Mouse (Mus musculus) thymus, adult 18-20 months (tissue): ENCODE measurements around the gene C130050O18Rik.
A peak's percentile ranks its signal among the peaks of the same experiment; 100 is the strongest.
"Not testable (repeated sequence)": the region's sequence is repeated elsewhere in the genome, so short reads cannot be mapped to it uniquely, and the experiment has no call there.

Source experiments
- DNase-seq, 2 experiments: peaks; one replicate each; pipeline ENCODE4 v3.0.0; 2022; ENCODE audit warnings: mixed read lengths in 2 of 2

Gene C130050O18Rik

DNA sequence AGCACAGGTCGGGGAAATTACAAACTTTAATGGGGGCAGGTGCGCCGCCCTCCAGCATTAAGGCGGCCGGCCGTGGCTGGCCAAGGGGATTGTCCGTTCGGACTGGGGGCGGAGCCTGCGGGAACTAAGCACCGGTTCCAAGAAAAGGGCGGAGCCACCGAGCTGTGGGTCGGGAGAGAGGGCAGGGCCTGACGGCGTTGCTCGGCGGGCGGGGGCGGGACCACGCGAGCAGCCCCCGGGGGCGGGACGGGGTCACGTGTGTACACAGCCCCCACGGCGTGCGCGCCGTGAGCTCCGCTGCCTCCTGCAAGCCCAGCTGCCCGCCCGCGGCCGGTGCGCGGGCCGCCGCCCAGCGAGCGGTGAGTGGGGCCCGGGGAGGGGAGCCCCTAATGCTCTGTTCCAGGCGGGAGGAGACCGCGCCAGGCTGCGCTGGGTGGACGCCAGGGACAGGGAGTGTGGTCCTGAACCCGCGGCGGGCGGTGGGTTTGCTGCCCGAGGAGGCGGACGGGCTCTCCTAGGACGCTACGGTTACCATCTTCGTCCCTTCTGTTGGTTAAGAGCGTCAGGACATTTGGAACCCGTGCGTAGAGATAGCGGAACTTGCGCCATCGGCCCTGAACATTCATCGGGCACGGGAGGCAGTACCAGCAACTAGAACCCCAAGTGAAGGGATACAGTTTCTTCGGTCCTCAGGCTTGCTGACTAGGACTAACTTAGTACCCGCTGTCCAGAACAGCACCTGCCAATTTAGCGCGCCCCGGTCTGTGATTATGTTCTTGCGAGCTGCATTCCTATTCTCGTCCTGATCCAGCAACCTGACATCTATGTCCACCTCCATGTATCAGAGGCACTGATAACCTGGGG is 24.5 kb upstream of the C130050O18Rik start:
- peak; percentile 76 to 81 for DNase-seq

DNA sequence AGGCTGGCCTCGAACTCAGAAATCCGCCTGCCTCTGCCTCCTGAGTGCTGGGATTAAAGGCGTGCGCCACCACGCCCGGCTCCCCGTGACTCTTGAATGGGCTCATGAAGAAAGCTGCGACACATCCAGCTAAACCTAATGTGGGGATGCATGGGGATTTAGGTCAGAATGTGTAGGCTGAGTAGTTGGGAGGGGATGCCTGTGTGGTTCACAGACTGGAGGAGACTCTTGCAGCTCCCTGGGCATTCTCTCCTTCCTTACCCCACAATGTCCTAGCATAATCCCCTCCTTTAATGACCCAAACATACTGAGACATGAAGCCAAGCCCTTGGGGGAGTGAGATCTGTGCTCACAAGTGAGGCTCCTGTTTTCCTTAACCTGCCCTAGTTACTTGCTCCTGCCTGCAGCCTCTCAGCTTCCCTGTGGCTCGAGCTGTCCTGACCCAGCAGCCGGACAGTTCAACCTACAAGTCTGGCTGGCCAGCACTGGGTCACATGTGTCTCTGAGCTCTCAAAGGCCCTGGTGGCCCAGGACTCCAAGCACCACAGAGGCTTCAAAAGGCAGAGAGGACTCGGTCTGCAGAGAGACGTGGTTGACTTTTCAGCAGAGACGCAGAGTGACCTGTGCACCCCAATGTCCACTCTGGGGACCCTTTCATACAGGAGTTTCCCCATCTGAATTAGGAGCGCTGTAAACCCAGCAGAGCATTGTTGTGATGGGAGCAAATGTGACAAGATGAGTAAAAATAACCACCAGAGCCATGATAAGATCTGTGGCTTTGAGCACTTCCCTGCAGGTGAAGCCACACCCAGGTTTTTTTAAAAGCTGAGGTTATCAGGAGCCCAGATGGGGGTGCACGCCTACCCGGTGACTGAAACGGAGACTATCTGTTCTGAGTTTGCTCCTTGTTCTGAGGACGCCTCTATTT is 23.2 kb upstream of the C130050O18Rik start:
- peak; percentile 58 to 78 for DNase-seq

DNA sequence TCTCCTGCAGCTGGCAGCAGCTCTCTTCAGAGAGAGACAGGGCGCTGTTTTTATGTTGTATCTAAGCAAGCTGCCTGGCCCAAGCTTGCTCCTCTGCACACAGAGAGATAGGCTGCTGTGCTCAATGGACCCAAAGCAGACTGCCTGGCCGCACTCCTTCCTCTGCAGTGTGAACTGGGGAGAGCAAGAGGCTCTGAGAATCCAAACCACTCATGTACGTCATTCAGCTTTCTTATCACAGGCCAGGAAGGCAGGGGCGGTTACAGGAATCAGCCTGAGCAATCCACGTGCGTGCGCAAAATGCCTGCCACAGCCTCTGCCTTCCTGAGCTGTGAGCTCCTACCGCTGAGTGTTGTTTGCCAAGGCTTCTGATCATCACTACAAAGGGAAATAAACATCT is 22.3 kb upstream of the C130050O18Rik start:
- peak; percentile 38 to 72 for DNase-seq

GRCm38 (mm10) chr5:139383234-139383633 is 21.8 kb upstream of the C130050O18Rik start:
- peak in 1 of 2 experiments; percentile 32 for DNase-seq

DNA sequence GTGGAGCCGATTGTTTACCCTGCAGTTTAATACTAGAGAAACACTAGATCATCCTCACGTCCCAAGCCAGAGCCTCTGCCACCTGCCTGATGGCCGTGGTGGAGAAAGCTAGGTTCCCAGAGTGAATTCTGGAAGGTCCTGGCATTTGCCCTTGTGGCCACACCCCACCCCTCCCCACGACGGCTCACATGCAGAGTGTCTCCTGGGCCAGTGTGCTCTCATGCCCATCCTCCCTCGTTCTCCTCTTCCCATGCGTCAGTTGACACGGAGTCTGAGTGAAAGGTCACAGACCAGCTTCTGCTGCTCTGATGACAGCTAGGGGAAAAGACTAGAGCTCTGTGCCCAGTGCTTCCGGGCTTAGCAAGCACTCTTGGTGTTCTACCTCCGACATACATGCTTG is 20.5 kb upstream of the C130050O18Rik start:
- DNase-seq: peak in 1 of 2 experiments; percentile 29

DNA sequence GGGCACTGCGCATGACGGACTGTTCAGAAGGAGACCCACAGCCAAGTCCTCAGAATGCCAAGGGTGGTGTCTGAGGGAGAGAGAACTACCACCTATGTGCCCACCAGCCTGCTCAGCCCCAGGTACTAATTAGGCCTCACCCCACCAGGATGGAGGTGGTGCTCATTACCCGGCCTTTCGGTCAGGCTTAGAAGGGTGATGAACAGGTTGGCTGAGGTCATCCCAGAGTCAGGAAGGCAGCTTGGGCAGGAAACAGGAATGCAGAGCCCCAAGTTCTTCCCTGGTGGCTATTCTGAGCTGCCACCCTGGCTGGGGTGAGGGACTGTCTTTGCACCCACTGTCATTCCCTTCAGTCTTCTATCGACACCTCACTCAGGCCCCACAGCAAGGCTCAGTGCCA is 19.0 kb upstream of the C130050O18Rik start:
- no peak for DNase-seq

GRCm38 (mm10) chr5:139387329-139388194 is 17.5 kb upstream of the C130050O18Rik start:
- DNase-seq: no peak

DNA sequence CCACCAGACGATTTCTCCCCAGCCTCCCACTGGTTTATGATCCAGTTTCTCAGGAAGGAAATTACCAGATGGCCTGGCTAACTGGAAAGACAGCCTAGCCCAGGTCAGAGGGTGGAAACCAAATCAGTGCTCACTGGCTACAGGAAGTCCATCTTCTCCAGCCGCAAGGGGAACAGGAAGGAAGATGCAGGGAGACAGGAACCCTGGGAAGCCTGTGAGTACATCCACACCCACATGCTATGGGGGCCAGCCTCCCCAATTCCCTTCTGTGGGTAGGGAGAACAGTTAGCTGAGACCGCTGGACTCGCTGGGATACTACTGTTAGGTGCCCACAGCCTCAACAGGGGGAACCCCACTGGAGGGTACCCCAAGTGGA is 16.9 kb upstream of the C130050O18Rik start:
- DNase-seq: no peak

GRCm38 (mm10) chr5:139388694-139389675 is 16.1 kb upstream of the C130050O18Rik start:
- no peak for DNase-seq

- no peak for DNase-seq
Measured at GRCm38 (mm10) chr5:139389676-139390061, 15.4 kb upstream of the C130050O18Rik start.

- not testable (repeated sequence) for DNase-seq
Measured at GRCm38 (mm10) chr5:139390324-139391119, 14.6 kb upstream of the C130050O18Rik start.

- no peak for DNase-seq
Measured at GRCm38 (mm10) chr5:139391309-139391990, 13.6 kb upstream of the C130050O18Rik start.

GRCm38 (mm10) chr5:139392219-139393196 is 12.6 kb upstream of the C130050O18Rik start:
- no peak for DNase-seq

DNA sequence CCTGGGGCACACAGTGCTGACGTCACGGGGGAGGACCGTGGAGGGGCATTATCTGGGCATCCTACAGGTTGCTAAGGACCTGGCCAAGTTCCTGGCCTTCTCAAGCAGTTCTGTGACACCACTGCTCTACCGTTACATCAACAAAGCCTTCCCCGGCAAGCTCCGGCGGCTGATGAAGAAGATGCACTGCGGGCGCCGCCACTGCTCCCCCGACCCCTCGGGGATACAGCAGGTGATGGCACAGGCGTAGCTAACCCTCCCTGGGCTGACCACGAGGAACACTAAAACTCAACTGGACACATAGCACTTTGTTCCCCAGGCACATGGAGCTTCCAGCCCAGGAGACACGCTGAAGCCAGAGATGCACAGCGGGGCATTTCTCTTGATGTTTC is 11.9 kb upstream of the C130050O18Rik start:
- no peak for DNase-seq

DNA sequence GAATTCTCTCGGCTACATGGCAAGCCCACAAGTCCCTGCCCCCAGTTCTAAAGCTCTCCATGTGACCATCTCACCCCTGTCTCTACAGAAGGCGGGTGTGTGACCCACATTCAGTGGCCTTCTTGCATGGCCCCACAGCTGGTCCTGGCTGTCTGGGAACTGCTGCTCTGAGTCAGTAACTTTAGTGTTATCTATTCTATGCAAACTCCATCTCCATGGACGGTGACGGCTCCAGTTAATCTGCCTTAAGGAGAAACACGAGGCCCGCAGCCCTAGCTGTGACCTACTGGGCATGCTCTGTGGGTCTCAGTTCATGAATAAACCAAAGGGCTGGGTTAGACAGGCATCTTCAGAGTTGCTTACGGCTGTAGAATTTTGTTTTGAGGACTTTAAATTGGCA is 10.7 kb upstream of the C130050O18Rik start:
- no peak for DNase-seq

DNA sequence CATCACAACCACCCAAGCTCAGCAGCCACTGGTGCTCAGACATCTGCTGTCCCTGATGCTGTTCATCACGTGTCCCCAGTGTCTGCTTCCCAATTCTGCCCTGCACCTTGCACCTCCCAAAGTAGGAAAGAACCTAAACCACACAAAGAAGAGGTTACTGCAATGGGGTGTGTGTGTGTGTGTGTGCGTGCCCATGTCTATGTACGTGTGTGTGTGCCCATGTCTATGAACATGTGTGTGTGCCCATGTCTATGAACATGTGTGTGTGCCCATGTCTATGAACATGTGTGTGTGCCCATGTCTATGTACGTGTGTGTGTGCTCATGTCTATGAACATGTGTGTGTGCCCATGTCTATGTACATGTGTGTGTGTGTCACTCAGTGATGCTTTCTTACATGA is 9.6 kb upstream of the C130050O18Rik start:
- DNase-seq: no peak

DNA sequence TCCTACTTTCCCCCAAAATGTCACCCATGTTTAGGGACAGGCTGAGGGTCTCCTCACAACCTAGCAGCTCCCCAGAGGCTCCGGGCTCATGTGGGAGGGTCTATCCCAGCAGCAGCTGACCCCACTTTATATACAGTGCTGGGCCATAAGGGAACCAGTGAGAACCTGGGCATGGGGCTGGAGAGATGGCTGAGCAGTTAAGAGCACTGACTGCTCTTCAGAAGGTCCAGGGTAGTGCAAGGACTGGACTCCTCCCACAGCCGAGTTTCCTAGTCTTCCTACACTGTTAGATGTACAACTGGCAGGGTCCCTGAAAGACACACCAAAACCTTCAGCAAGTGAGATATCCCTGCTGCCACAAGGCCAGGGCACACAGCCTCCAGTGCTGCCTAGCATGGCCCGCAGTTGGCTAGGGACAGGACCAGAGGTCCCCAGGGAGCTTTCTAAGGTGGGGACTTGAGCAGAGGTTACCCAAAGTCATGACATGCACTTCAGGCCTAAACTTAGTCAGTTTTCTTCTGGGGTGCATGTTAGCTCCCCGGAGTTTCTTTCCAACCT is 7.6 kb upstream of the C130050O18Rik start:
- no peak for DNase-seq
